Mouse (Mus musculus) natural killer cell, adult 2 months (primary cell): Measurements from ENCODE around the gene Plpp3.

Experiments used
- DNase-seq, 2 experiments: peaks; one replicate each; pipeline ENCODE4 v3.0.0; 2022; ENCODE audit warnings: low spot score in 2 of 2

Gene Plpp3

DNA sequence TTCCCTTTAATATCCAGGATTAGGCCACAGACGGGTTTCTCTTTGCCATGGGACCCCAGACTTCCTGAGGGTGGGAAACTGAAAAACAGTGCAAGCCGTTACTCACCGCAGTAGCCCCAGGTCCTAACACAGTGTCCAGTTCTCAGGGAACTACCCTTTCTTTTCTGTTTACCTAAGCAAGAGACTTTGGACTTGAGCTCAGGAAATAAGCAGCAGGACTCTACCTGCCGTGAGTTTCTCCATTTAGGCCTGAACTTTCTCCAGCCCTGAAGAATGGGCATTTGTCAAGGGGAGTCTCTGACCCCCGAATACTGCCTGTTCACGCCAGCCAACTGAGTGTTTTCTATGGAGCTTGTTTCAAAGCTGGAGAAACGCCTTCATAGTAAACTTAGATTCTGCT lies 31.7 kb downstream of the Plpp3 start:
- DNase-seq: no peak

- no peak for DNase-seq
Measured at GRCm38 (mm10) chr4:105190826-105191225, 33.7 kb downstream of the Plpp3 start.

- no peak for DNase-seq
Measured at GRCm38 (mm10) chr4:105191550-105191949, 34.4 kb downstream of the Plpp3 start.

- DNase-seq: no peak
Measured at GRCm38 (mm10) chr4:105192665-105193064, 35.5 kb downstream of the Plpp3 start.

GRCm38 (mm10) chr4:105195256-105195655 lies 38.1 kb downstream of the Plpp3 start:
- DNase-seq: no peak

DNA sequence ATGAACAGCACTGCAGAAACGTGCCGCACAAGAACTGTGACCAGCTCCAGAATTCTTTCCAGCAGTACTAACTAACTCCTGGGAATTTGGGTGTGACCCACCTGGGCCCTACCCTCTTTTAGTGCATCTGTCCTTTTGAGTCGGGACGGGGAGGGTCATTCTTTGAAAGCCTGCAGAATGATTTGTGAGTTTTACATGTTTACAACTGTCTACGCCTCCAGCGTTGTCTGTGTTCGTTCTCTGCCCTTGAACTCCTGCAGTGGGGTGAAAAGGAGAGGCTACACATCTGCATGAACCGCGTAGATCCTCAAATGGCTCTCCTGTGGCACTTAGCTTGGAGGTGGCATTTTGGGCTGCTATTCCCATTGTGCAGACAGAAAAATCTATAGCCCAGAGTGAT lies 39.0 kb downstream of the Plpp3 start:
- no peak for DNase-seq

DNA sequence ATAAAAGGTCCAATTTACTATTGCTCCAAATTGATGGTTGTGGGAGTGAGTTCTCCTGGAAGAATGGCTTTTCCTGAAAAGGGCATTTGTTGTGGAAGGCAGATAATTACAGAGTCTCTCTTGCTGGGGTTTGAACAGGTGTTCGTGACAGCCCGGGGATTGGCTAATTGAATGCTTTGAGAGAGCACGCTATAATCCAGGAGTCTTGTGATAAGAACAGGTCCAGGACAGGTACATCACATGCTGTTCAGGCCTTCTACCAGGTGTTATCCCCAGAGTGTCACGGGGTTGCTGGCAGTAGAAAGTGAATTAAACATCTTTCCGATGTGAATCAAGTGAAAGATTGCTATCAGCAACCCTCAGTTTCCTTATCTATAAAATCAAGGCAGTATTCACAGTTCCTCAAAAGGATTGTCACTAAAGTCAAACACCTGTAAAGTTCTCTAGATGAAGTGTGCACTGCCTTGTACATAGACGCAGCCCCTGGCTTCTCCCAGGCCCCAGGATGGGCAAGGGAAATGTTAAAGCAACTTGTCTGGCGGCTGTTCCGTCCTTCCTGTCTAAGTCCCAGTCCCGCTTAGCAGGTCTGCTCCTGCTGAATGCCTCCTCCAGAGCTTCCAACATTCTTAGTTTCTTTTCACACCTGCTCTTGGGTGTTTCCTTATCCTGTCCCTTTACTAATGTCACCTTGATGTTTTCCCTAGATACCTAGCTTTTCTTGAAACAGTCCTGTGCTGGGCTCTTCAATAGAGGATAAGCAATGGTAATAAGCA lies 40.0 kb downstream of the Plpp3 start:
- DNase-seq: no peak

DNA sequence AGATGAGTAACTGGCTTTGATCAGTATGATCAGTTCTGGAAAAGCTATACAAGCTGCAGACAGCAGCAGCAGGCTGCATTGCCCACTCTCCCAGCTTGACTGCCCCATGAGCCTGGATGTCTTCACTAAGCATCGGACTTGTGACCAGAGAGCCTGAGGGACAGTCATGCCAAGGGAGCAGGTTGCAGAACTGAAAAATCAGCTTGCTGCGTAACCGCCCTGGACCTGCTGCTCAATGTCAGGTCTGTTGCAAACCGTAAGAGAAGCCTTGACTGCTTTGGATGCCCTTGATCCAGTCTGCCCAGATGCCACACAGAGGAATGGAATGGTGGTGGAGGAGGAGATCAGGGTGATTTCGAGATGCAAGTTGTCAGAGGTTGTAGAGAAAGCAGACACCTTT lies 41.5 kb downstream of the Plpp3 start:
- no peak for DNase-seq

- DNase-seq: no peak
Measured at GRCm38 (mm10) chr4:105199345-105199744, 42.2 kb downstream of the Plpp3 start.

DNA sequence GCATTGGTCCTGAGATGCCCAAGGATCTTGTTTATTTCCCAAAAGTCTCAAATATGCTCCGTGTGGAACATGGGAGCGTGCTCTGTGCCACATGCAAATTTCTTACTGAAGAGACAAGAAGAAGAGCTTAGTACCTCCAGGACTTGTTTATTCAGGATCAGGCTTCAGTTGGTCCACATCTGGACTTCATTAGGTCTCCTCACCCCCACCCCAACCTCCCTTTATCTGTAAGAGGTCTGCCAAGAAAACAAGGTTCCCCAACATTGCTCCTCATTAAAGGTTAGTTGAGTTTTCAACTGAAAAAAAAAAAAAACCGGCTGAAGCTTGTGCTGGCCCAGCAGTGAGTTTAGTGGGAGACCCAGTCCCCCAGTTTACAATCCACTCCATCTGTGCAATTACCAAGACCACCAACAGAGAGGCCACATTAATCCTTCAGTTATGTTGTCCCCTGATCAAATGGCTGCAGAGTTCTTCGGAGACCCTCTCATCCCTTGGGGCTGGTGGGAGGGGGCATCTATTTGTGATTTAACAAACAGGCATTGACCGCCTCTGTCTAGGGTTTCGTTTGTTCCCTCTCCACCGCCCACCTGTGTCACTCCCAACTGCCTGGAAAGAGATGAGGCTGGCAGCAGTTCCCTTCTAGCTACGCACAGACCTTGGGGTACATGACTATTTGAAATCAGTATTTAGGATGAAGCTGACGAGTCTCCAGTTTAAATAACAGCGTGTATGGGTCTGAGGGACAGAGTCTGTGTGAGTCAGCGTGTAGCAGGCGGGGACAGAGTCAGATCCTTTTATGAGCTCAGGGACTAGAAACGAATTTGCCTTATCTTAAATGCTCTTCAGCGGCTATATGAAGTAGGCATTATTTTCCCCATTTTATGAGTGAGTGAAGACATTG lies 43.7 kb downstream of the Plpp3 start:
- DNase-seq: no peak

GRCm38 (mm10) chr4:105202439-105202838 lies 45.3 kb downstream of the Plpp3 start:
- DNase-seq: no peak

GRCm38 (mm10) chr4:105203303-105203761 lies 46.2 kb downstream of the Plpp3 start:
- no peak for DNase-seq

DNA sequence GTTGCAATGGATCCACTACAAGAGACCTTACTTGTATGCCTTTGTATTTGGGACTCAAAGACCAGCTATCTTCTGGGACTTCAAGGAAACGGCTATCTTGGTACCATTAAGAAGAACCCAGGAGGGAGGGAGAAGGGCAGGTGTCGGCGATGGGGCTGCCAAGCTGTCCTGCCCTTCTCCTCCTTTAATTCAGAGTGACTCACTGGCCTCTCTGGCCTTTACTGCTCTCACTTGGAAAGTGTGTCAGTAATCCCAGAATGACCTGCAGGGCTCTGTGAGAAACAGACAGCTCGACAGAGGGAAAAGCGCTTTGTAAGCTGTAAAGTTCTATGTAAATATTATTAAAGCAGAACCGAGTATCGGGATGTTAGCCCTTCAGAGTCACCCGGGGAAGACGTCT lies 46.9 kb downstream of the Plpp3 start:
- no peak for DNase-seq

- no peak for DNase-seq
Measured at GRCm38 (mm10) chr4:105205045-105205851, 48.1 kb downstream of the Plpp3 start.

DNA sequence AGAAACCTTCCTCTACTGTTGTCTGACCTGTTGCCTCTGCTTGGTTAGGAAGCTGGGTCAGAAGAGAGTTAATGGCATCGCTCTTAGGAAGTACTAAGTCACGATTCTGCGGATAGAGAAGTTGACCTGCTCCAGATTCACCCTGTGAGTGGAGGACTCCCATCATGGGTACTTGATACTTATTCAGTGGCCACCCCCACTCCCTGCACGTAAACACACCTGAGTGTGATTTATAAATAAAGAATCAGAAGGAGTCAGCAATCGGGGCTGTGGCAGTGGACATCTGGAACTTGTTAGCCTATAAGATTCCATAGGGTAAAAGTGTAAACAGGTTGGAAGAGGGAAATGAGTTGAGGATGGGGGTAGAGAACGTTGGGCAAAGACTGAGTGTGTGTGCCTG lies 49.0 kb downstream of the Plpp3 start:
- DNase-seq: no peak

DNA sequence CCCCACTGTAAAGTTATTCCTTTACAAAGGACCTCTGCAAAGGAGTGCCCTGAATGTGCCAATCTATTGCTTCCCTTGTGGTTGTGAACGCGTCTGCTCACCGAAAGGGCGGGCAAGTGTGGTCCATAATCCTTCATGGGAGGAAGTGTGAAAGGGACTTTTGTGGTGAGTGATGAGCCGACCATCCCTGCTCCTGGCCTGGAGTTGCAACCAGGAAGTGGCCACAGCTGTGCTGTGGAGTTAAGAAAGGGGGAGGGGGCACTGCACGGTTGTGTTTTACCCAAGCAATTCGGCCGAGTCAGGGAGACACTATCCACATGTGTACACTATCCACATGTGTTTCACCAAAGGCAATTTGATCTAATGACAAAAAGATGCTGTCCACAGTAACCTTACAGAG lies 49.8 kb downstream of the Plpp3 start:
- DNase-seq: no peak

GRCm38 (mm10) chr4:105207641-105208040 lies 50.5 kb downstream of the Plpp3 start:
- DNase-seq: no peak

GRCm38 (mm10) chr4:105208977-105209376 lies 51.8 kb downstream of the Plpp3 start:
- no peak for DNase-seq

GRCm38 (mm10) chr4:105213314-105213713 lies 56.2 kb downstream of the Plpp3 start:
- DNase-seq: no peak

DNA sequence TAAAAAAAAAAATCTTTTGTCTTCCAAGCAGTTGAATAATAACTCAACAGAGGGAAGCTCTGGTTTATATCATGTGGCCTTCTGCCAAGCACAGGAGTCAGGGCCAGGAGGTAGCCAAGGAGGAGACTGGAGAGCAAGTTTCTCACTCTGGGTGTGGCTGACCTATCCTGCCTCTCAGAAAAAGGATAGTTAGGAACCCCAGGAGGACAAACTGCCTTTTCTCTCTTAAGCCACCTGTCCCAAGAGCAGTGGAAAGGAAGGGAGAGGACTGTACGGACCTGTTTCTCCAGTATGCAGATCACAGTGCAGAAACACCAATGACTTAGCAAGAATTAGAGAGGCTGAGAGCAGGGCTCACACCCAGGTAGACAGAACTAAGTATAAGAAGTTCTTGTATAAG lies 57.3 kb downstream of the Plpp3 start:
- DNase-seq: no peak

- no peak for DNase-seq
Measured at GRCm38 (mm10) chr4:105215726-105216410, 58.7 kb downstream of the Plpp3 start.
